Mouse (Mus musculus) kidney, adult 2 months (tissue): ENCODE data around the gene Crlf1.

ENCODE experiments used
- CTCF ChIP-seq: fragments of 200-500 bp; conservative IDR thresholded peaks from 2 replicates; pipeline ENCODE4 v1.5.1; 2011; ENCODE audit warnings: low read depth, mild to moderate bottlenecking, control low read depth, low read length, moderate library complexity, mixed read lengths; ENCODE audit not compliant: insufficient read depth, insufficient read length
- POLR2A ChIP-seq: fragments of 200-500 bp; IDR thresholded peaks from one replicate; pipeline ENCODE4 v1.6.1; 2011; ENCODE audit warnings: low read depth, low read length, control low read depth

- TF ChIP-seq CTCF (no peak), POLR2A (no peak)
These were observed 36.3 kb downstream of the Crlf1 start for GRCm38 (mm10) chr8:70529299-70529698.
